Mouse (Mus musculus) heart, postnatal 14 days (tissue): ENCODE measurements around the gene Dcaf15. TPM values are rescaled to one million over a fixed set of nuclear protein-coding genes. Genes with fewer than 3 reads are reported as not detected.

ENCODE experiments used
- DNase-seq, 2 experiments: peaks; one replicate each; pipeline ENCODE4 v3.0.0; 2021 to 2022
- intact Hi-C: fragments of 180-260 bp; cut with DNase I; formaldehyde crosslinking; loops from one replicate; pipeline ENCODE4 v1.15.1; 2025
- microRNA-seq, 2 experiments: library from miRNA; unstranded; fragments of <30 nt; microRNA quantifications; one replicate each; pipeline ENCODE4 v1.2.0; 2021 to 2022
- total RNA-seq, 2 experiments: library from RNA; stranded (reverse); gene quantifications; 2 replicates each; pipeline ENCODE4 v1.2.3; 2021

Dcaf15 gene
- total RNA-seq, 2 experiments from 2014 or later = 9.7 to 9.8 TPM

GRCm38 (mm10) chr8:84068316-84069035 lies 36.1 kb downstream of the Dcaf15 start:
- intact Hi-C loops = no loop called here
- DNase-seq = no peak

- intact Hi-C loops = no loop called here
- no peak for DNase-seq
Measured at GRCm38 (mm10) chr8:84067911-84068310, 36.7 kb downstream of the Dcaf15 start.

DNA sequence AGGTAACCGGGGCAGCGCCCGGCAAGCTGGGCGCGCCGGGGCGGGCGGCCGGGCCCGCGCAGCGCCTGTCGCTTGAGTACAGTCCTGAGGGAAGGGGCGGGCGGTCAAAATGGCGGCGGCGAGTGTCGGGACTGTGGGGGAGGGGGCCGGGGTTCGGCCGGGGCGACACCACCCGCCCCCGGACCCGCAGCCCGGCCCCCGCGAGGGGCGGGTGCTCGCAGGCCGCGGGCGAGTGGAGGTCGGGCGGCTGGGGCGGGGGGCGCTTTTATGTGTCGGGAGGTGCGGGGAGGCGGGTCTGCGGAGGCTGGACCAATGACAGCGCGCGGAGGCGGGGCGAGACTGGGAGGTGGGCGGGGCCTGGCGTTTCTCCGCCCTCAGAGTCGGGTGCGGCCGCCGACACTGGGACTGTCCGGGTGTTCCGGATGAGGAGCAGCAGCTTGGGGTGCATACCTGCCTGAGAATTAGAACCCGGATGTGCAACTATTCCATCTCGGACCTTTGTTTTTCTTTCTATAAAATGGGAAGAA lies 37.5 kb downstream of the Dcaf15 start:
- peak; percentile 98 for DNase-seq
- intact Hi-C loops = no loop called here

GRCm38 (mm10) chr8:84066291-84066930 lies 38.2 kb downstream of the Dcaf15 start, which contains the start of gene Rfx1:
Gene Rfx1, plus strand, starts transcription at chr8:84066834.
- DNase-seq = peak; percentile 97 to 99
- intact Hi-C loops = no loop called here

DNA sequence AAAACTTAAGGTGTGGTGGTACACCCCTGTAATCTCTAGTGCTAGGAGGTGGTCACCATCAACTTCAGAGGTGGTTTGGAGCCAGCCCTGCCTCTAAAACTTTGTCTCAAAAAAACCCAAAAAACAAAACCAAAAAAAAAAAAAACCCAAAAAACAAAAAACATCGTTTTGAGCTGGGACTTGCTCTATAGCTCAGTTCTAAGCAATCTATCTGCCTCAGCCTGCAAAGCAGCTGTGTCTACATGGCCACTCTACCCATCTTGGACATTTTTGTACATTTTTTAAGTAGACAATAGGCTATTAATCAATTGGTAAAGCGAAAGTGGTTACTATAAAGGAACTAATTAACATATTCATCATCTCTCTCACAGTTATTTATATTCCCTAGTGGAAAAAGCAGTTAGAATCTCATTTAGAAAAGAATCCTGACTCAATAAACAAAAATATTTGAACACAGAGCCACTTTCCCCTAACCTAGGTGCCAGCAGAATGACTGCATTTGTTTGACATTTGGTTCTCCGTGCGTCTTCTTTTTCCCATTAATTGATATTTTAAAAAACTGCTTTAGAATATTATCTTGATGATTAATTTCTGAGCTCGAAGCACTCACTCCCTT lies 39.0 kb downstream of the Dcaf15 start:
- intact Hi-C loops = no loop called here
- DNase-seq = no peak

DNA sequence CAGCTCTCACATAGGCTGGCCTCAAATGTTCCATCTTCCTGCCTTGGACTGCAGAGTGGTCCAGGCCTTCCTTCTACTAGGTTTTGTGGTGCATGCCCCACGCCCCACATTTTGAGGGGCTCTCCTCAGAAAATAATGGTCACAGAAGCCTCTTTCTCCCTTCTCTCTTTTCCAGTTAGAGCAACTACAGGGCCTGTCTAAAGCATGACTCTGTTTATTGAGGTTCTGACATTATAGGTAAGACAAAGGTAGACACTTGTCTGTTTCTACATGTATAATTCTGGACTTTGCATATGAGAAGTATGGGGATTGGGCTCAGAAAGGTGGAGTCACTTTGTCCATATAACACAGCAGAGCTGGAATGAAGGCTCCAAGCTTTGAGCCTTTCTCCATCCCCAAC lies 39.5 kb downstream of the Dcaf15 start, which contains the start of gene Gm10643:
Gm10643 (minus strand) TSS at position 101 of the 400 bp plus-strand sequence.
- intact Hi-C loops = no loop called here
- DNase-seq = no peak

GRCm38 (mm10) chr8:84063861-84064610 lies 40.5 kb downstream of the Dcaf15 start:
- intact Hi-C loops = no loop called here
- DNase-seq = no peak

DNA sequence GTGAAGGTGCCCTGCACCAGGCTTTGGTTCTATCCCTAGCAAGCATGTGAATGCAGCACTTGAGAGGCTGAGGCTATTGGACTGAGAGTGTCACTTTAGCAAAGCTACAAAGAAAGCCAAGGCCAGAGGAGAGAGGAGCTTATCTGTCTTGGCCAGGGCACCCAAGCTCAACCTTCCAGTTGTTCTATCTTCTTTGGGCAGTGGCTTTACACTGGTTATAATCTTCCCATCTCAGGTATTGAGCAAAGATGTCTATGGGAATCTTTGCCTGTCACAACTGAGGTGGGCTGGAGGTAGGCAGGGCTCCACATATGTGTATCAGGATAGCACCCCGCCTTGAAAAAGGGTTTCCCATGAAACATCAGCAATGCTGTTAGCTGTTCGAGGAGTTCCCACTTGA lies 44.3 kb downstream of the Dcaf15 start:
- DNase-seq = no peak
- intact Hi-C loops = no loop called here

GRCm38 (mm10) chr8:84059226-84059625 lies 45.3 kb downstream of the Dcaf15 start:
- no peak for DNase-seq
- intact Hi-C loops = no loop called here

GRCm38 (mm10) chr8:84057827-84058226 lies 46.7 kb downstream of the Dcaf15 start:
- intact Hi-C loops = no loop called here
- no peak for DNase-seq

DNA sequence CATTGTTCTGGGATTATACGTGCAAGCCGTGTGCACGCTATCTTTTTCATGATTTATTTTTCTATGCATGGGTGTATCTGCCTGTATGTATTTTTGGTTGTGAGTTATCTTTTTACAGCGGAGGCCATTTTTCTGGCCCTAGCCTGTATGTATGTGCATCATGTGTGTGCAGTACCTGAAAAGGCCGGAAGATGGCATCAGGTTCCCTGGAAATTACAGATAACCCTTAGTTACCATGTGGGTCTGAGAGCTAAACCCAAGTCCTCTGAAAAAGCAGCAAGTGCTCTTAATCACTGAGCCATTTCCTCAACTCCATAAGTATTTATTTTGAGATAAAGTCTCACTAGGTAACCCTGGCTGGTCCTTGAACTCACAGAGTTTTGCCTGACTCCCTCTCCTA lies 51.3 kb downstream of the Dcaf15 start:
- intact Hi-C loops = no loop called here
- no peak for DNase-seq

DNA sequence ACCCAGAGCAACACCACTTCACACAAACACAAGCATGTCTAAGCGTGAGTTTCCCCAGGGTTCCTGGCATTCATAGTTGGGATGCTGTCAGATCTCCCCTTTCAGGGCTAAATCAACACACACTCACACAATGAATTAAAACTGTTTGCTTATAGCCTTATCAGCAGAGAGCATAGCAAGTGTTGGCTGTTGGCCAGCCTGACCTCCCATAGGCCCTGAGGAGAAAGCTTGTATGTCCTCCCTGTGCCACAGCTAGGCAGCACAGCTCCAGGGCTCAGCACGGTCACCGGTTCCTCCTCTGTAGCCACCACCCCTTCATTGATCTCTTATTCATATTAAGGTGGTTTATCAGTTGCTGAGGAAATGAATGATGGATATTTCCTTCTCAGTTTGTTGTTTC lies 51.8 kb downstream of the Dcaf15 start:
- no peak for DNase-seq
- intact Hi-C loops = no loop called here

DNA sequence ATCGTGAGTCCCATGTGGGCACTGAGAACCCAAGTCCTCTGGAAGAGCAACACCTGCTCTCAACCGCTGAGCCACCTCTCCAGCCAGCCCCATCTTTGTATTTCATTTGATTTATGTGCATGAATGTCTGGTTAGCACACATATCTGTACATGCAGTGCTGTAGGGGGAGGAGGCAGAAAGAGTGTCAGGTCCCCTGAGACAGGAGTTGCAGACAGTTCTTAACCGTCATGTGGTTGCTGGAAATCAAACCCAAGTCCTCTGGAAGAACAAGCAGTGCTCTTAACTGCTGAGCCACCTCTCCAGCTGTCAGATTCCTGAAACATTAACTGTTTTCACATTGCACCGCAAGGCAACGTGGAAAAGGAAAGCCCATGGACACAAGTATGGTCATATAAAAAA lies 56.4 kb downstream of the Dcaf15 start:
- no peak for DNase-seq
- intact Hi-C loops = no loop called here

Small RNA genes lying within 50 kb of the gene (microRNA-seq; reads per million reads assigned to microRNA genes)
- gene Mir709 = 0 reads per million in 2 experiments

Other genes starting within 250 kb of the Dcaf15 start
- gene Adgrl1, start 204.7 kb downstream of the Dcaf15 start, total RNA-seq = 10 to 100 TPM; 21.1 to 21.6 TPM
- under 1 TPM; 0.22 to 0.91 TPM for gene Gm10644, start 149.6 kb downstream of the Dcaf15 start, total RNA-seq
- gene Asf1b, start 149.3 kb downstream of the Dcaf15 start, total RNA-seq = 1 to 10 TPM; 2.8 to 4.4 TPM
- 100 to 1,000 TPM; 386 to 395 TPM for gene Prkaca, start 131.8 kb downstream of the Dcaf15 start, total RNA-seq
- gene Samd1, start 107.1 kb downstream of the Dcaf15 start, total RNA-seq = 10 to 100 TPM; 28.4 to 32.3 TPM
- gene 1700067K01Rik, start 103.3 kb downstream of the Dcaf15 start, total RNA-seq = under 1 TPM; 0.33 to 0.80 TPM
- gene 2210011C24Rik, start 92.6 kb downstream of the Dcaf15 start, total RNA-seq = 1 to 10 TPM; 1.8 to 2.3 TPM
- under 1 TPM; 0.26 to 0.27 TPM for gene Palm3, start 83.3 kb downstream of the Dcaf15 start, total RNA-seq
- gene Il27ra, start 62.2 kb downstream of the Dcaf15 start, total RNA-seq = 1 to 10 TPM; 4.2 to 5.8 TPM
- not detected for gene Rln3, start 59.8 kb downstream of the Dcaf15 start, total RNA-seq
- 1 to 10 TPM; 2.6 to 3.3 TPM for gene Gm10643, start 39.6 kb downstream of the Dcaf15 start, total RNA-seq
- gene Rfx1, start 37.9 kb downstream of the Dcaf15 start, total RNA-seq = 10 to 100 TPM; 12.2 to 12.7 TPM
- gene Podnl1, start 21.2 kb upstream of the Dcaf15 start, total RNA-seq = under 1 TPM in 1 of 2 experiments, not detected in 1; 0.12 TPM
- gene Cc2d1a, start 43.2 kb upstream of the Dcaf15 start, total RNA-seq = 10 to 100 TPM; 12.8 to 13.5 TPM
- under 1 TPM; 0.33 to 0.37 TPM for gene 4930432K21Rik, start 43.3 kb upstream of the Dcaf15 start, total RNA-seq
- gene Nanos3, start 80.4 kb upstream of the Dcaf15 start, total RNA-seq = 1 to 10 TPM; 1.8 to 2.0 TPM
- 10 to 100 TPM in 1 of 2 experiments, 1 to 10 TPM in 1; 9.1 to 10.1 TPM for gene Zswim4, start 132.3 kb upstream of the Dcaf15 start, total RNA-seq
- gene D8Ertd738e, start 145.0 kb upstream of the Dcaf15 start, total RNA-seq = 100 to 1,000 TPM; 213 to 217 TPM
- gene Mri1, start 152.6 kb upstream of the Dcaf15 start, total RNA-seq = 10 to 100 TPM in 1 of 2 experiments, 1 to 10 TPM in 1; 7.6 to 12.5 TPM
- 10 to 100 TPM in 1 of 2 experiments, 1 to 10 TPM in 1; 8.1 to 10.9 TPM for gene Ccdc130, start 165.6 kb upstream of the Dcaf15 start, total RNA-seq